Mouse (Mus musculus): ENCODE results near the gene Pknox1. TPM values are rescaled to one million over a fixed set of nuclear protein-coding genes. Genes with fewer than 3 reads are reported as not detected.

Gene Pknox1
- polyA plus RNA-seq, 1 experiment, result 19.3 TPM

DNA sequence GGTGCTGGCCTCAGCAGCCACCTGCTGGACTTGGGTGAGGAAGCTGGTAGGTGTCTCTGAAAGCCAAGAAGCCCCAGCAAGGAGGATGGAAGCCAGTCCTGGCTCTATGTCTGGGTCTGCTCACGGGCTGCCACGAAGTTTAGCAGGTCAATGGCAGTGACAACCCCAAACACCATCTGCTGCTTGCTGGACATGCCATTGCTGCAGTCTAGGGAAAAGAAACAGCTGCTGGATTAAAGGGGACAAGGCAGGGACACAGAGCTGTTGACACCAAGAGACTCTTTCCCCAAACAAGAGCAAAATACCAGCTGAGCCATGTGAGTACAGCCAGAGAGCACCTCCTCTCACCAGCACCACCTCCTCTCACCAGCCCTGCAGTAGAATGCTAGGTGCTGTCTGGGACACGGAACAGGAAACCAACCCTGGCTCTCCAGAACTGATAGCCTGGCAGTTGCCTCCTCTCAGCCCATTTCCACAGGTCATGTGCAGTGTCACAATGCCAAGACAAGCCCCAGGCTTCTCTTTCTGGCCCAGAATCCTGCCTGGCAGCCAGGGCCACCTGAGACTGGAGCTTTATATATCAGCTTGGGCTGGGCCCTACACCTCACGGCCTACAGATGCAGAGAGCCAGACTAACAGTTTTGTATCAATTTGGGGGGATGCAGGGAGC, 48.7 kb downstream of the Pknox1 start:
- TF ChIP-seq CTCF (IDR thresholded peaks at IDR 0.05; ENCODE audit: control insufficient read depth, insufficient read depth, low read length) (no peak), POLR2A (IDR thresholded peaks at IDR 0.05; ENCODE audit: borderline replicate concordance, control insufficient read depth, low read depth, low read length) (no peak)
- Histone ChIP-seq H3K27ac (ENCODE audit: control insufficient read depth, insufficient read depth, low read depth, low read length, poor library complexity) (no peak overlapping the region), H3K4me1 (ENCODE audit: control insufficient read depth, insufficient read depth, low read length) (no peaks in the 10 kb centered on the region), H3K4me3 (replicated peaks; ENCODE audit: control insufficient read depth, low read depth, low read length) (no peak overlapping the region)
- 58% methylated on average over 4 of the region's 4 CpGs for whole genome bisulfite sequencing

- Histone ChIP-seq H3K4me3 (replicated peaks; ENCODE audit: control insufficient read depth, low read depth, low read length) (no peak overlapping the region), H3K27ac (ENCODE audit: control insufficient read depth, insufficient read depth, low read depth, low read length, poor library complexity) (no peak overlapping the region), H3K4me1 (ENCODE audit: control insufficient read depth, insufficient read depth, low read length) (no peaks in the 10 kb centered on the region)
- TF ChIP-seq POLR2A (IDR thresholded peaks at IDR 0.05; ENCODE audit: borderline replicate concordance, control insufficient read depth, low read depth, low read length) (no peak), CTCF (IDR thresholded peaks at IDR 0.05; ENCODE audit: control insufficient read depth, insufficient read depth, low read length) (no peak)
- 87% methylated on average over 4 of the region's 4 CpGs for WGBS
Measured at GRCm38 (mm10) chr17:31623101-31623500, 58.6 kb downstream of the Pknox1 start.

- Histone ChIP-seq H3K4me3 (replicated peaks; ENCODE audit: control insufficient read depth, low read depth, low read length) (no peak overlapping the region), H3K27ac (ENCODE audit: control insufficient read depth, insufficient read depth, low read depth, low read length, poor library complexity) (no peak overlapping the region), H3K4me1 (ENCODE audit: control insufficient read depth, insufficient read depth, low read length) (no peaks in the 10 kb centered on the region; the same call in 1 of the 2 replicates)
- no peak for TF ChIP-seq CTCF (IDR thresholded peaks at IDR 0.05; ENCODE audit: control insufficient read depth, insufficient read depth, low read length)
- no peak for TF ChIP-seq POLR2A (IDR thresholded peaks at IDR 0.05; ENCODE audit: borderline replicate concordance, control insufficient read depth, low read depth, low read length)
- WGBS, result 77% methylated on average over 2 of the region's 2 CpGs
Measured at GRCm38 (mm10) chr17:31627961-31628360, 63.4 kb downstream of the Pknox1 start.

DNA sequence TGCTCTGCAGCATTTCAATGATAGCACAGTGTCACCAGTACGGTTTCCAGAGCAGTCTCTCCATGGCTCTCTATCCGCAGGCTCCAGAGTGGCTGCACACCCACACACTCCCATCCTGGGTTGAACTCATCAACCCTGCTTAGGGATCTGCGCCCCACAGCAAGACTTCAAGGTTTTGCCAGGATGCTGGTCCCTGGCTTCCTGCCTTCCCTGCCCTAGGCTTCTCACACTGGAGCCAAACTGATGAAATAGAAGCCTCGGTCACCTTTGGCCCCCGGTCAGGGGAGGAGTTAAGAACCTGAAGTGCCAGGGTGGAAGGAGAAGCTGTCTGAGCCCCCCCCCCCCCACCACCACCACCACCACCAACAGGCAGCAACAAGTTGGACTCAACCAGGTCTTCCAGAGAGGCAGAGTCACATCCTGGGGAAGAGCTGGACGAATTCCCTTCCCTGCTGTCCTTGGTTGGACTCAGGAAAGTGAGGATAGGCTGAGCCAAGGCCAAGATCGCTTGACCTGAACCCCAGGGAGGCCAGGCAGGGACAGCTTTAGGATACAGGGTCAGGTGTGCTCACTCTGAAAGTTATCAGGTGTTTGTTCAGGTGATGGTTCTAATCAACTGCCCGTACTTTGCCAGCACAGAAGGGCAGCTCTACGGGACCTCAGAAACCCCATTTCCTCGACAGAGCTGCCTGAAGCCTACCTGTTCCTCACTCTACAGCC, 66.7 kb downstream of the Pknox1 start:
- Histone ChIP-seq H3K4me3 (replicated peaks; ENCODE audit: control insufficient read depth, low read depth, low read length) (no peak overlapping the region), H3K4me1 (ENCODE audit: control insufficient read depth, insufficient read depth, low read length) (no peaks in the 10 kb centered on the region; the same call in 1 of the 2 replicates), H3K27ac (ENCODE audit: control insufficient read depth, insufficient read depth, low read depth, low read length, poor library complexity) (no peak overlapping the region)
- TF ChIP-seq CTCF (IDR thresholded peaks at IDR 0.05; ENCODE audit: control insufficient read depth, insufficient read depth, low read length) (no peak), POLR2A (IDR thresholded peaks at IDR 0.05; ENCODE audit: borderline replicate concordance, control insufficient read depth, low read depth, low read length) (no peak)
- WGBS, result 75% methylated on average over 10 of the region's 10 CpGs

DNA sequence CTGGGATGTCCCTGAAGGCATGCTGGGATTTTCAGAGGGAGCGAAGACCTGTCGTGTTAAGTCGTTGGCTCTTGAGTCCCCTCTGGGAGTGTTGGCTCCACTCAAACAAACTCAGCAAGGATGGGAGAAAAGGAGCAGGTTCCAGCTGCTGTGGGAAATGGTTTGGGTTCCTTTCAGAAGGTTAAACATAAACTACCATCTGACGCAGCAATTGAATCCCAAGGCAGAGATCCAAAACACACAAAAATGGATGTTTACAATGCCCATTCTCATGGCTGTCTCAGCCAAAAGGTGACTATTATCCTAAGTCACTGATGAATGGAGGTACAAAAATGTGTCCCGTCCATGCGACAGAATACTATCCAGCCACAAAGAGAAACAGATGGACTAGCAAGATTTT, 68.5 kb downstream of the Pknox1 start:
- Histone ChIP-seq H3K27ac (ENCODE audit: control insufficient read depth, insufficient read depth, low read depth, low read length, poor library complexity) (no peak overlapping the region), H3K4me3 (replicated peaks; ENCODE audit: control insufficient read depth, low read depth, low read length) (no peak overlapping the region), H3K4me1 (ENCODE audit: control insufficient read depth, insufficient read depth, low read length) (peaks cover 2% of the 10 kb centered on the region)
- TF ChIP-seq CTCF (IDR thresholded peaks at IDR 0.05; ENCODE audit: control insufficient read depth, insufficient read depth, low read length) (no peak), POLR2A (IDR thresholded peaks at IDR 0.05; ENCODE audit: borderline replicate concordance, control insufficient read depth, low read depth, low read length) (no peak)
- WGBS, result 87% methylated on average over 6 of the region's 6 CpGs

DNA sequence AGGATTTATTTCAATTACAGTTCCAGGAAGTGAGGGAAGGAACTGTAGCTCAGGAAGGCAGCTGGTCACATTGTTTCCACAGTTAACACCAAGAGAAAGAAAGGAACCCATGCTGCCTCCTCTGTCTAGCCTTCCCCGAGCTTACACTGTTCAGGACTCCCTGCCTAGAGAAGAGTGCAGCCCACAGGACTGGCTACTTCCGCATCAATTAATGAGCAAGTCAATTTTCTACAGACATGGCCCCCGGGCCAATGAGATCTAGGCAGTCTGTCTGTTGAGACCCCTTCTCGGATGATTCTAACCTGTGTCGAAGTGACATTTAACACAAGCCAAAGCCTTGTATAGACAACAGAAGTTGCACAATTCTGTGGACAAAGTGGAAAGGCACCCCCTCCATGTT, 70.4 kb downstream of the Pknox1 start:
- no peak overlapping the region for H3K4me3 ChIP-seq (replicated peaks; ENCODE audit: control insufficient read depth, low read depth, low read length)
- H3K4me1 ChIP-seq (ENCODE audit: control insufficient read depth, insufficient read depth, low read length), result peaks cover 2% of the 10 kb centered on the region
- TF ChIP-seq POLR2A (IDR thresholded peaks at IDR 0.05; ENCODE audit: borderline replicate concordance, control insufficient read depth, low read depth, low read length) (no peak), CTCF (IDR thresholded peaks at IDR 0.05; ENCODE audit: control insufficient read depth, insufficient read depth, low read length) (no peak)
- WGBS, result 65% methylated on average over 5 of the region's 5 CpGs
- H3K27ac ChIP-seq (ENCODE audit: control insufficient read depth, insufficient read depth, low read depth, low read length, poor library complexity), result no peak overlapping the region

- H3K4me3 ChIP-seq (replicated peaks; ENCODE audit: control insufficient read depth, low read depth, low read length), result no peak overlapping the region
- TF ChIP-seq POLR2A (IDR thresholded peaks at IDR 0.05; ENCODE audit: borderline replicate concordance, control insufficient read depth, low read depth, low read length) (no peak), CTCF (IDR thresholded peaks at IDR 0.05; ENCODE audit: control insufficient read depth, insufficient read depth, low read length) (no peak)
- H3K4me1 ChIP-seq (ENCODE audit: control insufficient read depth, insufficient read depth, low read length), result peaks cover 2% of the 10 kb centered on the region
- 78% methylated on average over 11 of the region's 11 CpGs for WGBS
- H3K27ac ChIP-seq (ENCODE audit: control insufficient read depth, insufficient read depth, low read depth, low read length, poor library complexity), result no peak overlapping the region
Measured at GRCm38 (mm10) chr17:31635781-31636180, 71.2 kb downstream of the Pknox1 start.

DNA sequence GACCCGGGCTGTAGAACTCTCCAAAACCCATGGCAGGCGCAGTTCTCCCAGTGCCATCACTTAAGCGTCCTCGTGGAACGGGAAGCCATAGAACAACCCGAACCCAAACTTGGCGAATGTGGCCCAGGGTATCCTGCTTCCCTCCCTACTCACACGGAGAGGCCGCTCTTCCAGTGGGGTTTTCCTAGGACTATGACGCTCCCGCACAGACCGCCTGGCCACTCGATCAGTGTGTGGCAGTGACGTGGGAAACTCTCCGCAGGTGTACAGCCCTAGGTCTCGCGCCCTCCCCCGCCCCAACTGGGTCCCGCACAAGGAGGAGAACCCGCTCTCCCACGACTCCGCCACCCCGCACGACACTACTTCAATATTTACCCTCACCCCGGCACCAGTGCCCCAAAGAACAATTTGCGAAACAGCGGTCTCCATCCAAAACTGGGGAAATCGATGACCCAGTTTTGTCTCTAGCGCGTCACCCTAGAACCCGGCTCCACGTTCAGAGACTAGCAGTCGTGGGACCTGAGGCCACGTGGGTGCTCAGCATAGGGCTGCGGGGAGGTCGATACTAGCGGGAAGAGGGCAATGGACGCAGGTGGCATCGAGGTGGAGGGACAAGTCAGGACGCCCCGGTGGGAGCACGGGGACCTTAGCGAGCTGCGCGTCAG, 71.9 kb downstream of the Pknox1 start:
- no peak for TF ChIP-seq CTCF (IDR thresholded peaks at IDR 0.05; ENCODE audit: control insufficient read depth, insufficient read depth, low read length)
- TF ChIP-seq POLR2A (IDR thresholded peaks at IDR 0.05; ENCODE audit: borderline replicate concordance, control insufficient read depth, low read depth, low read length), result no peak
- peaks cover 2% of the 10 kb centered on the region for H3K4me1 ChIP-seq (ENCODE audit: control insufficient read depth, insufficient read depth, low read length)
- no peak overlapping the region for H3K27ac ChIP-seq (ENCODE audit: control insufficient read depth, insufficient read depth, low read depth, low read length, poor library complexity)
- WGBS, result 16% methylated on average over 45 of the region's 45 CpGs
- H3K4me3 ChIP-seq (replicated peaks; ENCODE audit: control insufficient read depth, low read depth, low read length), result no peak overlapping the region

All from bone marrow, adult 2 months (tissue).